Mouse (Mus musculus): ENCODE data around the gene Frg2f1. TPM values are rescaled to one million over a fixed set of nuclear protein-coding genes. Genes with fewer than 3 reads are reported as not detected.

The Frg2f1 gene
- polyA plus RNA-seq, 1 experiment: 1.6 TPM

- no peak for DNase-seq (ENCODE audit: low read depth, low spot score)
- 48% methylated on average over 5 of the region's 5 CpGs for WGBS
These were observed 40.9 kb downstream of the Frg2f1 start for GRCm38 (mm10) chr4:119498319-119498848.

- WGBS: 49% methylated on average over 10 of the region's 10 CpGs
- DNase-seq (ENCODE audit: low read depth, low spot score): no peak
These were observed 46.4 kb downstream of the Frg2f1 start for GRCm38 (mm10) chr4:119492933-119493327.

DNA sequence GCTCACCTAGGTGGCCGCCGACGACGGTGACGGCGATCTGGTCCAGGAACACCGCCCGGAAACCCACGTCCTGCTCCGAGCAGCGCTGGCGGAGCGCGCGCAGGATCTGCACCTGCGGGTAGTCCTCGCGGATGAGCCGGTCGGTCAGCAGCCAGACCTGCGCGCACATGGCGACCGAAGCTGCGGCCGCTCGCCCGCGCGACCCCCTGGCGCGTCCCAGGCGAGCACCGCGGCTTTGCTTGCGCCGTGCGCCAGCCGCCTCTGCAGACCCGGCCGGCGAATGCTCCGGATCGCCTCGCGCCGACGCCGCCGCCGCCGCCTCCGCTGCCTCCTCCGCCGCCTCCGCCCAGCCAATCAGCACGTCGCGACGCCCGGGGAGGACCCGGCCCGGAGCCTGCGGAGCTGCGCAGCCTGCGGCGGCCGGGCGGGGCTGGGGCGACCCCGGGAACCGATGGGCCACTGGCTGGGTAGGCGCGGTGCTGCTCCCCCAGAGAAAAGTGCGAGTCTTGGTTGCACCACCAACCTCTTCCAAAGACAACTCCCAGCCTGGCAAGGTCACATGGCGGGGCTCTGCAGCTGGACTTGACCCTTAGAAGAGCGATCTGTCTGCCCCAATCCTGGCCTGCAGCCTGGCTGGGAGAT, 46.9 kb downstream of the Frg2f1 start, which contains the start of gene Rimkla:
Gene Rimkla, minus strand, starts transcription at position 338 of the 642 bp plus-strand sequence.
- no peak for DNase-seq (ENCODE audit: low read depth, low spot score)
- under 1% methylated on average over 77 of the region's 77 CpGs for WGBS

- DNase-seq (ENCODE audit: low read depth, low spot score): no peak
- 77% methylated on average over 3 of the region's 3 CpGs for WGBS
These were observed 48.5 kb downstream of the Frg2f1 start for GRCm38 (mm10) chr4:119490806-119491205.

DNA sequence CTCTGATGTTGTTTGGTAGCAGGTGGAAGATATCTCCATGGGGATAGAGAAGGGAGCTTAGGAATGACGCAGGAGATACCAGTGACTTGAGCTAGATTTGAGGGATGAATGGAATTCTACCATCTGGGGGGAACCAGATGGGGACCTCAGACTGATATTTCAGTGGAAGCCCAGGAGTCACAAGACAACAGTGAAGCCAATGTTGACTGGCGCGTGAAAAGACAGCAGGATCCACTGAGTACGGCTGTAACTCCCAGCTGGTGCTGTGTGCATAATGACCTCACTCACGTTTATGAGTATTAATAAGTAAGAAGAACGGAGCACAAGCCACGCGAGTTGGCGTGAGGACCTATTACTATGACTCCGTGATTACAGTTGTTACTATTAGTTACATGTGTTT, 49.7 kb downstream of the Frg2f1 start:
- no peak for DNase-seq (ENCODE audit: low read depth, low spot score)
- 81% methylated on average over 10 of the region's 10 CpGs for WGBS

DNA sequence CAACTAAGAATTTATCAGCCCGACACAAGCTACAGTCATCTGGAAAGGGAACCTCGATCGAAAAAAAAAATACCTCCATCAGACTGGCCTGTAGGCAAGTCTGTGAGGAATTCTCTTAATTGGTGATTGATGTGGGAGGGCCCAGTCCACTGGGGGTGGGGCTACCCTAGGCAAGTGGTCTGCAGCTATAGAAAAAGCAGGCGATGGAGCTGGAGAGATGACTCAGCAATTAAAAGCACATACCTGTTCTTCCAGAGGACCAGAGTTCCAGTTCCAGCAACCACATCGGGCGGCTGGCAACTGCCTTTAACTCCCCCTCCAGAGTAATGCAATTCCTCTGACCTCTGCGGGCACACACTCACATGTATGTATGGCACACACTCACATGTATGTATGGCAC, 54.4 kb downstream of the Frg2f1 start:
- no peak for DNase-seq (ENCODE audit: low read depth, low spot score)
- 75% methylated on average over 7 of the region's 7 CpGs for WGBS

DNA sequence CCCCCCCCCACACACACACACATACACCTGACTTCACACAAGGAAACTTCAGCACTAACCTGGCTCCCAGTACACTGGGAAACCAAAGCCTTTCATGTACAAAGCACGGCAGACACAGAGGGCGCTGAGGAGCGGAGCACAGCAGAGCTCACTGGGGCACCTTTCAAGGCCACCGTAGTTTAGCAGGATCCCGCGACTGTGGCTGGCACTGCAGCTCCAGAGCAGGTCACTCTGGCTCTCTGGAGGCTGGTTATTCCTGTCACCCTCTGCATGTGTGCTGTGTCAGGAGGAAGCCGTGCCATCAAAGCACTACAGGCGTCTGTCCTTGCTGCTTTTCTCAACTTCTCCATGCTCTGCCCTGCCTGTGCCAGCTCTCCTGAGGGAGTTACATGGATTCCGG, 56.3 kb downstream of the Frg2f1 start:
- 40% methylated on average over 9 of the region's 9 CpGs for WGBS
- no peak for DNase-seq (ENCODE audit: low read depth, low spot score)

Other genes starting within 250 kb of the Frg2f1 start
- 218 and 233 TPM in 2 replicates for gene Ybx1, start 244.9 kb downstream of the Frg2f1 start, polyA plus RNA-seq (2012; rRNA removed)
- 24.5 and 25.4 TPM in 2 replicates for gene Ppih, start 219.0 kb downstream of the Frg2f1 start, polyA plus RNA-seq (2012; rRNA removed)
- 0.11 and 0.14 TPM in 2 replicates for gene Ccdc30, start 124.0 kb downstream of the Frg2f1 start, polyA plus RNA-seq (2012; rRNA removed)
- 16.4 and 25.5 TPM in 2 replicates for gene Ppcs, start 117.1 kb downstream of the Frg2f1 start, polyA plus RNA-seq (2012; rRNA removed)
- gene Zmynd12, start 116.7 kb downstream of the Frg2f1 start, polyA plus RNA-seq (2012; rRNA removed): 0.07 and 0.20 TPM in 2 replicates
- 0.14 and 0.23 TPM in 2 replicates for gene Rimkla, start 46.9 kb downstream of the Frg2f1 start, polyA plus RNA-seq (2012; rRNA removed)
- 7.7 and 16.1 TPM in 2 replicates for gene Foxj3, start 2.5 kb downstream of the Frg2f1 start, polyA plus RNA-seq (2012; rRNA removed)
- gene Guca2a, start 98.2 kb upstream of the Frg2f1 start, polyA plus RNA-seq (2012; rRNA removed): 1,587 and 1,717 TPM in 2 replicates
- gene Guca2b, start 119.4 kb upstream of the Frg2f1 start, polyA plus RNA-seq (2012; rRNA removed): 722 and 1,616 TPM in 2 replicates
- 4.4 and 5.4 TPM in 2 replicates for gene Hivep3, start 194.3 kb upstream of the Frg2f1 start, polyA plus RNA-seq (2012; rRNA removed)